Mouse (Mus musculus): ENCODE measurements around the gene Acot11.
"Not testable (repeated sequence)": the region's sequence is repeated elsewhere in the genome, so short reads cannot be mapped to it uniquely, and the experiment has no call there.

Gene Acot11

DNA sequence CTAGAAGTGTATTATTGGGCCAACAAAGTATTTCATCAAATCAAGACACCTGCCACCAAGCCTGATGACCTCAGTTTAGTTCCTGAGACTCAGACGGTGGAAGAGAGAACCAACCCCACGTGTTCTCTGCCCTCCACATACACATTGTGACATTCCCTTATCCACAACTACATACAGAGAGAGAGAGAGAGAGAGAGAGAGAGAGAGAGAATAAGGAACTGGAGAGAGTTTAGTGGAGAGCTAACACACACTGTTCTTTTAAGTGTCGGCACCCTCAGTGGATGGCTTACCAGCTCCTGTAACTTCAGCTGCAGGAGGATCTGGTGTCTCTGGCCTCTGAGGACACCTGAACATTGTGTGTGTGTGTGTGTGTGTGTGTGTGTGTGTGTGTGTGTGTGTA is 2.5 kb upstream of the Acot11 start:
- no peak for DNase-seq

DNA sequence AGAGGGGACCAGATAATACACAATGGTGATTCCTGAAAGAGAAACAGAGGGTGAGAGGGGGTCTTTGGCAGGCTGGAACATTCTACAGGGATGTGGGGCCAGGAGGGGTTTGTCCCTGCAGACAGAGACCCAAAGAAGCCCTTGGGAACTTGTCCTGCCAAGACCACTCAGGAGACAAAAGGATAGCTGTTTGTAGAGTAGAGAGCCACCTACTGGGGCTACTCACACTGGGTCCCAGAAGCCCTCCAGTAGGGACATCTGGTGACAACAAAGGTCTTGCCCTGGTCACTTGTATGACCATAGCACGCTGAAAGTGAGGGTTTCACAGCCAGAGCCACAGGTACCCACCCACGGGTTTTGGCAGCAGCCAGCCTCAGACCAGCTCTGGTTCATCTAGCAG is 1.1 kb upstream of the Acot11 start:
- DNase-seq = no peak

DNA sequence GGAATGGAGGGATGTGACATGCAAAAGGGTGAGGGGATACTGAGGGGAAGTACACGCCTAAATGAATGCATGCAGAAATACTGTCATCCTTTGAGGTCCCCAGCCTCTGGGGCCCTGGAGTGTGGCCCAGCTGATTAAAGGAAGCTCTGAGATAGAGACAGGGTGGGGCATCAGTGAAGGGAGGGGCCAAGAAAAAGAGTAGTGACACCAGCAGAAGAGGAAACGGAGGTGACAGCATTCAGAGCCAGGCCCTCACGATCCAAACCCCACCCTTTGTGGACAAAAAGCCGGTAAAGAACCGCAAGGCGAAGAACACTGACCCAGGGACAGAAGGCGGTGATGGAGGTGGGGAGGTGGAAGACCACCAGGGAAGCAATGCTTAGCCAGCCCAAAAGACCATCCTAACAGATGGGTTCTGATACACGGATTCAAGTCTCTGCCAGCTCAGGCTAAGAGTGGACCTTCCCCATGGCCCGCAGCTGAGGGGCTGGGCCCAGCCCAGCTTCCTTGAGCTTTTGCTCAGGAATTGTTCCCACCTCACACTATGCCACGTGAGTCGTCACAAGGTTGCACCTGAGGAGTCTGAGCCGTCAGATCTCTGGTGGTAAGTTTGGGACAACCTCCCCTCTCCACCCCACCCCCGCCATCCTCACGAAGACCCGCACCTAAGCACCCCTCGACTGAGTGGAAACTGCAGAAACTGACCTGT is 443 bp downstream of the Acot11 start:
- DNase-seq = no peak

DNA sequence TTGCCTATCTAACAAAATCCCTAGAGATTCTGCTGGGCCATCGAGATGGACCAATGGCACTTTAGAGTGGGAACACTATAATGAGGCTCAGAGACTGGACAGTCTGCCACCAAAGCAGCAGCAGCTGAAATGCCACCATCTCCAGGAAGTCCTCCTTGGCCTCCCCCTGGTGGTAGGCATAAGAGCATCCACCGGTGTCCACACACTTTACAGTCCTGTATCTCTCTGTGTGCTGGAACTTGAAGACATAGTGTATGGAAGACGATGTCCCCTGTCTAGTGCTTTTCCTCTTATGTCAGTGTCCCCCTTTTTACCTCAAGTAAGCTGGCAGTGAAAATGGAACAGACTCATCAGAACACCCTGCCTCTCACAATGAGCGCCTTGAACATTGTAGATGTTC is 1.0 kb downstream of the Acot11 start:
- peak; percentile 61 for DNase-seq

DNA sequence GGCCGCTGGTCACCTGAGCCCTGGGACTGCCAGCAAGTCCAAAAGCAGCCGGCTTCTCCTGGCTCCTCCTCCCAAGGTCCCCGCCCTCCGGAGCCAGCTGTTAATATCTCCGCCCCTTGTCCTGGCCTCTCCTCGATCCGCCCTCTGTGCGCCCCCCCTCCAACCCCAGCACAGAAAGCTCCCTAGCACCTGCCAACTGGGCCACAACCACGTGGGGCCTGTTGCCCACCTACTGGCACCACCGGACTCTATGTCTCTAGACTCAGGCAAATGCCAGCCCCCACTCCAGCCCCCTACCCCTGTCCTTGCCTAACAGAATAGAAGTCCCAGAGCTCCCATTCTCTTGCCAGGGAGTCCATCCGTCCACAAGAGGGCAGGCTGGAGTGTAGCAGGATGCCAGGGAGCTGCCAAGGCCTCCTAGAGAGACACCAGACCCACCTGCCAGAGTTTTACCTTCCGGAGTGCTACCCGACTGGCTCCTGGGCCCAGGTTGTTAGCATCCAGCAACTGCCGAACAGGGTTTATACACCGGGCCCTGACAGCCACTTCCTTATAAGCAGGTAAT is 4.9 kb downstream of the Acot11 start:
- peak; percentile 87 for DNase-seq

DNA sequence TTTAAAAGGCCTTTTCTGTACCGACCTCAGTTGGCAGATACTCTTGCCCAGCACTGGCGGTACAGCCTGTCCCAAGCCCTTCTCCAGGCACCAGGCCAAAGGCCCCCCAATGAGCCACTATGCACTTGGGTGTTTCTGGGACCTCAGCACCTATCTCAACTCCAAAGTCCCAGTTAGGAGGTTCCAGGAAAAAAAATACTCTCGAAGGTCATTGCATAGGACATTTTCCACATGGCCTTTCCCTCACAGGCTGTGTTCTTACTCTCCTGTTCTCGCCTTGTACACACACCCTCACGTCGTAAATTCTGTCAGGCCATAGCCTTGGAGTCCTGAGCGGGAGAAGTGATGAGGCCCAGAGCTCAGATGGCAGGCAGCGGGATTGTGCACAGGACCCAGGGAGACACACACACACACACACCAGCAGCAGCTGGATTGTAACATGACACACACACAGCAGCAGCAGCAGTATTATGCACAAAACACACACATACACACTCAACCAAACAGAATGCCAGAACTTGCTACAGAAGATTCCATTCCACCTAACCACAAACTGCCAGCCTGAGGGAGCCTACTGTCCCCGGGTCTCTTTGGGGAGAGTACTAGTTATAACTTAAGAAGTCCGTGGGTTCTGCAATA is 5.8 kb downstream of the Acot11 start:
- DNase-seq = no peak

DNA sequence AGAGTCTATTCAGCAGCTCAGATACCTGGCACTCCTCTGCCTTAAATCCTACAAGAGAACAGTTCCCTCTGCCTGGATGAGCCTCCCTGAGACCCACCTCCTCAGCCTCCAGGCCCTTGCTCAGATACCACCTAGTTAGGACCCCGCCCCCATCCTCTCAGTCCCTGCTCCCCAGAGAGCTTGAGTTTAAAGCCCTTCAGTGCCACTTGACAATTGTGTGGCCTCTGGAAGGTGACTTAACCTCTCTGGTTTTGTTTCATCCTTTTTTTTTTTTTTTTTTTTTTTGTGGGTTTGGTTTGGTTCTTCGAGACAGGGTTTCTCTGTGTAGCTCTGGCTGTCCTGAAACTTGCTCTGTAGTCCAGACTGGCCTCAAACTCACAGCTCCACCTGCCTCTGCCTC is 9.5 kb downstream of the Acot11 start:
- peak; percentile 38 for DNase-seq

DNA sequence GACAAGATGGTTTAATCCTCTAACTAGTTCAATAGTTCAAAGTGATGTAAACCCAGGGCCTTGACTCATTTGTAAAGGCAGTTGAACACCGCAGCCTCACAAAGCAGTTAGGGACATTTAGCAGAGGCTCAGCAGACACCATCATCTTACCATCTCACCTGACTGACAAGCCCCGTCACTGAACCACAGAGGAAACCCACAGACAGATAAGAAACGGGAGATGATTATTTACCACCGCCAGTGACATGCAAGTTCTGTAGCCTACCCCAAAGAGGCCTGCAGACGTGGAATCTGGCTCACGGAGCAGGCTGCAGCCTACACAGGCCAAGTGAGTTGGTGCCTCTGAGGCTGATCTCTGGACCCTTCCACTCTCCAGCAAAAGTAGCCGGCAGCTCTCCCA is 10.6 kb downstream of the Acot11 start:
- peak; percentile 39 for DNase-seq

DNA sequence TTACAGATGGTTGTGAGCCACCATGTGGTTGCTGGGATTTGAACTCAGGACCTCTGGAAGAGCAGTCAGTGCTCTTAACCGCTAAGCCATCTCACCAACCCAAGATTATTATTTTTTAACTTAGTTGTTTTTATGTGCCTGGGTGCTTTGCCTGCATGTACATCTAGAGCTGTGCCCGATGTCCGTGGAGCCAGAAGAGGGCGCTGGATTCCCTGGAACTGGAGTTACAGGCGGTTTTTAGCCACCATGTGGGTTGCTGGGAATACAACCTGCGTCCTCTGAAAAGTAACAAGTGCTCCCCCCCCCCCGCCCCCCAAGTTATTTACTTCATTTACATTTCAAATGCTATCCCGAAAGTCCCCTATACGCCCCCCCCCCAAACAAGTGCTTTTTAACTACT is 11.0 kb downstream of the Acot11 start:
- DNase-seq = peak; percentile 30

DNA sequence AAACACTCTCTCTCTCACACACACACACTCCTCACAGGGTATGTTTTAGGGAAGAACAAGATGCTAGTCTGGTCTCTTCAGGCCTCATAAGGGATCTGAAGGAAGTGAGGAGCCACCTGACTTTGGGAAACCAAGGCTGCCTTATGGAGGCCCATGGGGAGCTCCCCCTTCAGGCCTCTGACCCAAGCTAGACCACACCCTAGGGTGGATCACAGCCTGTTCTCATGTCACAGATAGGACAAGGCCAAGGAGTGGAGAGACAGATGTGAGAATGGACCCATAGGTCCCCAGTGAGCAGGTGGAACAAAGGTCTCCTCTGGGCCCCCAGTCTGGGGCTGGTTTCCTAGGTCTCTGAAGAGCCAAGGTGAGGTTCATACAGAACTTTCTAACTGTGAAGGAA is 12.5 kb downstream of the Acot11 start:
- no peak for DNase-seq

DNA sequence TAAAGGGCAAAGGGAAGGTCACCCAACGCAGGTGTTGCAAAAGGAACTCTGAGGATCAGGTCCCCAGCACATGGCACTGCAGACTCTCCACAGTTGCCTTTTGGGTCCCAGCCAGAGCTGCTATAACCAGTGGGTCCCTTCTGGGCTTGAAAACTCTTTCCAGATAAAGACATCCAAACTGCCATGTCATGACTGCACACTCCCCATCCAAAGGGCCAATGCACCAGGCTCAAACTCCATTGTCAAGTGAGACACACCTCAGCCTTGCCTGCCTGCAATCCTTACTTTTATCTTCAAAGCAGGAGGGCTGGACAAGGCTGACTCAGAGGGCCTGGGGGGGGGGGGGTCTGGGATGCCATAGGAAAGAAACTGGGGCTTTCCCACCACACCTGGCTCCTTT is 13.9 kb downstream of the Acot11 start:
- no peak for DNase-seq

DNA sequence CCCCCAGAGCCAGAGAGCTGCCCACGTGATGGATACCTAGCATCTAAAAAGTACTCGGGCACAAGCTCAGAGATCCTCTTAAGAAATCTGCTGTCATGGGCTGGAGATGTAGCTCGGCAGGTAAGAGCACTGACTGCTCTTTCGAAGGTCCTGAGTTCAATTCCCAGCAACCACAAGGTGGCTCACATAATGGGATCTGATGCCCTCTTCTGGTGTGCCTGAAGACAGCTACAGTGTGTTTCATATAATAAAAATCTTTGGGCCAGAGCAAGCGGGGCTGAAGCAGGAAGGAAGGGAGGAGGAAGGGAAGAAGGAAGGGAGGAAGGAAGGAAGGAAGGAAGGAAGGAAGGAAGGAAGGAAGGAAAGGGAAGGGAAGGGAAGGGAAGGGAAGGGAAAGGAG is 14.6 kb downstream of the Acot11 start:
- not testable (repeated sequence) for DNase-seq

DNA sequence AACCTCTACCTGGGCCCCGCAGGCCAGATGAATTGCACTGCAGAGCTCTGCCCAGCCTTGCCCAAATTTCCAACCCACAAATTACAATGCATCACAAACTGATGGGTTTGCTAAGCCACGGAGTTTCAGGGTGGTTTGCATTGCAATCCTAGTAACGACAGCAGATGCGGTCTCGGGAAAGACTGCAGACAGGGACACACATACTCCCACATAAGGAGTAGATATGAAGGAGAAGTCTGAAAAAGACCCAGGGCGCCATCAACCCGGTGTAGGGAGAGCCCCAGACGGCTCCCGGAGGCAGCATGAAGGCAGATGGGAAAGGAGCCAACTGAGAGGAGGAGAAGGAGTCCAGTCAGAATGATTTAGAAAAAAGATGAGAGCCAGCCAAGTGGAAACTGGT is 15.1 kb downstream of the Acot11 start:
- no peak for DNase-seq

DNA sequence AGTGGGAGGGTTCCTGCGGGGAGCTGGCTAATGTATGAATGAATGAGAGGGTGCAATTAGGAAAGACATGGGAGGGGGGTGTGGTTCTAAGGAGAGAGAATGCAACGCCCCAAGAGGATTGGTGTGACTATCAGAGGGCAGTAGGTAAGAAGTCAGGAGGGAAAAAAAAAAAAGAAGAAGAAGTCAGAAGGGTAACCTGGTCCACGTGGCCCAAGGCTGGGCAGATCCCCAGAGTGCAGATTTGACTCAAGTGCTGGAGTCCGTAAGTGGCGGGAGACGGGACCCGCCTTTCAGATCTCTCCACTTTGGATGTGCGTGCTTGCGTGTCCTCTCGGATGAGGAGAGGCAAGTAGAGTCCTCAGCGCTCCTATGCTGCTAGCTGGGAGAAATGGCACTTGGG is 16.2 kb downstream of the Acot11 start:
- no peak for DNase-seq

DNA sequence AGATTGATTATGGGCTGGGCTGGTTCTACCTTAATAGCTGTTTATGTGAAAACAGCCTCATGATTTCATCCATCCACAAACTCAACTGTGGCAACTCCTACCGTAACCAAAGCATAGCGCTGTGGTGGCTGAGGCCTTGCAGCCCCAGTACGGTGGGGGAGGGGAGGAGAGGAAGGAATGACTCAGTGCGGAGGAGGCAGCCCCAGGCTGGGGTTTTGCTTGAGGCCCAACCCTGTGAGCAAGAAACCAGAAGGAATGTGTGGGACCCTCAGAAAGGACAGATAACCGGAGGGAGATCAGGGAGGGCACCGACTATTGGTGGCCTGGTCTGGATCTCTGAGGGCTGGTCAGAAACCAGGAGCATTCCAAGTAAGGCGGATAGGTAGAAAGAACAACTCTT is 17.0 kb downstream of the Acot11 start:
- DNase-seq = peak; percentile 75

DNA sequence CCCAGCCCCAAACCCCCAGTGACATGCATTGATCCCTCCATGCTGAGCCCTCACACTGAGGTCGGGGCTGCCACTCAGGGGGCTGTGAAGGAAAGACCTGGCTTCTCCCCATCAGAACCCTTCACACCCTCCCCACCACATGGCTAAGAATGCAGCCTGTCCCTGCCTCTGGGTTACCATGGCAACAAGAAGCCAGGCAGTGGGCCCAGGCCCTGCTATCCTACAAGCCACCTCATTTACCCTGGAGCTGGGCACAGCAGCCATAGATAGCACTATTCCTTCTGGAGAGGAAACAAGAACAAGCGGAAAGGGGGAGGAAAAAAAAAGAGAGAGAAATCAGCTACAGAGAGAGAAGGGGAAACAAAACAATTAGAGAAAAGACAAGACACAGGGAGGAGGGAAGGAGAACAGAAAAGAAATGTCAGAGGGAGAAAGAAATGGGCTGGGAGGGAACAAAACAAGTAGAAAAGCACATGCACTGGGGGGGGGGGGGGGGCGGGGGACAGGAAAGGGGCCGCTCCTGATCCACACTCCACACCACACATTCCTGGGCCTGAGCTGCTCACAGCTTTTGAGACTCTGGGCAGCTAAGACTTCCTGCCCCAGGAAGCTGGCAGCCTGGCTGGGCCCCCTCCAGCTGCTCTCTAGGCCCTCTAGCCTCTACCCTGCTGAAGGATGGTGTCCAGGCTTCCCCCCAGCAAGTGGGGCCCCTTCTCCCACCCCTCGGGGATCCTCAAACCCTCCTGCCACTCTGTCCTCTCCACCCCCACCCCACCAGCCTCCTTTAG is 18.9 kb downstream of the Acot11 start:
- DNase-seq = peak; percentile 38

DNA sequence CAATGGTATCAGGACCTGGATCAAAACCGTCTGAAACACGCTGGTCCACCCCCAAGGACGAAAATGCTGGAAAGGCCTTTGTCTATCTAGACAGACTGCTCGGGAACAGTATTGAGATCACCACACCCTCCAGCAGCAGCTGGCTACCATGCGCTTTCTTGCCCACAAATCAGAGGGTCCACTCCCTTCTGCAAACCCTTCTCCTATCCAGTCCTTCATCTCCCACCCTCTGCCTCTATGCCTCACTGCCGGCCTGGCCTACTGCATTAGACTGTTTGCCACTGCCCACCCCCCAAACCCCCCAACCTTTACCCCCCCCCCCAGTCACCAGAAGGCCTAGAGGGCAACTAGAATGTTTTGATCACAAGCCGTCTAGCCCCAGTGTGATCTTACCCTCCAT is 19.5 kb downstream of the Acot11 start:
- no peak for DNase-seq

DNA sequence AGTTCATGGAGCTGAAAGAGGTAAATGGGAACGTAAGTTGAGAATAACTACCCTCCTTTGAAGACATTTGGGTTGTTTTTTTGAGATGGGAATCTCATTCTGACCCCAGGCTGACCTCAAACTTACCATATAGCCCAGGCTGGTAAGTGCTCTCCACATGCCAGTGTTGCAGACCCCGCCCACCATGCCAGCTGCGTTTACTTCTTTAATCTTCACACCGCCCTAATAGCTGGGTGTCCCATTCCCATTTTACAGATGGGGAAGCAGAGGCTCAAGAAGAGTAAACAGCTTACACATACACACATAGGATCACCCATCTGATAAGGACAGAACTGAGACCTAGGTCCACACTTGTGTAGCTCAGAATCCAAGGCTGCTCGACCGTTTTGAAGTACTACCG is 20.0 kb downstream of the Acot11 start:
- DNase-seq = no peak

DNA sequence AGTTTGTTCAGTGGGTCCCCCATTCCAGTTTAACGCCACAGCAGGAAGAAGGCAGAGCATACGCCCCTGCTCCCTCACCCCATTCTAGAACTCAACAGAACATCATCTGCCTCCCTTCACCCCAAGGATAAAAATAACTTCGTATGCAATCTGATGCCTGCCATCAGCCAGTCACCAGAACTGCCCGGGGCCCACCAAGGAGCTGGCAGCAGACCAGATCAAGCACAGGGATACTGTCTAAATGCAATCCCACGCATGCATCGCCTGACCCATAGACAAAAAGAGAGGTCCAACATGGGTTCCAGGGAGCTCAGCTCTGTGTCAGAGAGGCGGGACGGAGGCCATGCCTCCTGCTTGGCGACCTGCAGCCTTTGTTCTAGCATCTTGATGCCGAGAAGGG is 21.7 kb downstream of the Acot11 start:
- no peak for DNase-seq

DNA sequence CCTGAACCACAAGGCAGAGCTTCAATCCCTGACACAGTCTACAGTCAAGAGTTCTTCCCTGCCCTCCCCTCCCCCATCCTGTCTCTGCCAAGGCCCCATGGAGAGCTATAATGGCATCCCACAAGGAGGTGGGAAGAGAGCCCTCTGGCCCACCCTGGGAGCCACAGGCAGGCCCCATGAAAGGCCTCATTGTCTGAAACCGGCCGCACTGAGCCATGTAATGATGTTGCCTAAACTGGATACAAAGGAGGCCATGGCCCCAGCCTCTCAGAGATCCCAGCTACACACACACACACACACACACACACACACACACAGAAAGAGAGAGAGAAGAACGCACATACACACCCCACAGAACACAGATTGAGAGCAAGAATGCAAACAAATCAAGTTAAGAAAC is 24.8 kb downstream of the Acot11 start:
- DNase-seq = no peak

DNA sequence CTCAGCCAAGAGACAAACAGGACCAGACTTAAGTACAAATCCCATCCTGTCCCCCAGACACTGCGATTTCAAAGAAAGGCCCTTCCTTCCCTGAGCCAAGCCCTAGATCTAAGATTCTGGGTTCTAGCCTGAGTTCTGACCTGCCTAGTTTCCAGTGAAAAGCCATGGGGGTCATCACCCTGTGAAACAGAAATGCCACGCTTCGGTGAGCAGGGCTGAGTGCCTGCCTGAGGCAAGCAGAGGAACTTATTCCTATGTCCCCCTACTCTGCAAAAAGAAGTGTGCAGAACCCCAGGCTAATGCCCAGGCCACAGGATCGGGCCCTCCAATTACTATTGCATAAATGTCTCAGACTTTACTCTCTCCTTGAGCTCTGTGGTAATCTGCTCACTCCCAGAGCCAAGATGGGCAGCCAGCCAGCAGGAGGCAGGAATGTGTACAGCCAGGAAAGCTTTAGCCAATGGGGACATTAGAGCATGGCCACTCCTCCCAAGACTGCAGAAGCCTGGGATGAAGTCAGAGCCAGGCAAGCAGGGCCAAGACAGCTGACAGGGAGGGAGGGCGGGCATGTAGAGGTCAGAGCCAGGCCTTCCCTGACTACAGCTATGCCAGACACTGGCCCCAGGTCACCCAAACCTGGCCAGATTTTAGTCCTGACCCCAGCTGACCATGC is 26.5 kb downstream of the Acot11 start:
- DNase-seq = no peak

DNA sequence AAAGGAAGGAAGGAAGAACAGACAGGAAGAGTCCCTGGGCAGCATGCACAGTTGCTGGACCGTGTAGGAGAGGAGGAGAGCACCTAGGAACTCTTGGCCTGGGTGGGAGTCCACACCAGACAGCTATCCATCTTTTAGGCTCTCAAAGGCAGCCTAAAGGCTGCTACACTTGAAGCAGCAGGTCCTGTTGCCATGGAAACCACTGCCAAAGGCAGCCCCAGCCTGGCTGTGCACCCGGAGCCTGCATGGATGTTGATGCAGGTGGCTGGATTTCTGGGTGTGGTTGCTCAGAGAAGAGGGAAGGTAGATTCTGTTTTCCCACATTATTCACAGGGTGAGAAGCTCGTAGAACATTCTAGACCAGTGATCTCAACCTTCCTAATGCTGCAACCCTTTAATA is 27.8 kb downstream of the Acot11 start:
- DNase-seq = no peak

DNA sequence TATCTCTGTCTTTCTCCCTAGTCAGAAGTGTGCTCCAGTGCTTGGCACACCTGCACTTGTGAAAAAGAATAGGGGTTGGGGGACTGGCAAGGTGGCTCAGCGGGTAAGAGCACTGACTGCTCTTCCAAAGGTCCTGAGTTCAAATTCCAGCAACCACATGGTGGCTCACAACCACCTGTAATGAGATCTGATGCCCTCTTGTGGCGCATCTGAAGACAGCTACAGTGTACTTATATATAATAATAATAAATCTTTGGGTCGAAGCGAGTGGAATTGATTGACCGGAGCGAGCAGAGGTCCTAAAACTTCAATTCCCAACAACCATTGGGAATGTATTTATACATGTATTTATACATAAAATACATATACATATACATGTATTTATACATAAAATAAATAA is 29.0 kb downstream of the Acot11 start:
- not testable (repeated sequence) for DNase-seq
